Mouse (Mus musculus) frontal cortex, postnatal 25 days (tissue): ENCODE measurements at regions not wholly inside any gene's neighbourhood (a gene's known extent, or its start where the extent isn't known, plus 50 kb on each side); places are given as distances from the start of the nearest gene placed in this dataset.

Experiments used
- DNase-seq, 2 experiments: peaks; one replicate each; pipeline ENCODE4 v3.0.0; 2022; ENCODE audit warnings: low spot score in 2 of 2

- no peak for DNase-seq
Measured at GRCm38 (mm10) chrX:12219474-12219873, 59.3 kb upstream of the Bcor start.

- no peak for DNase-seq
Measured at GRCm38 (mm10) chrX:12224314-12224713, 64.2 kb upstream of the Bcor start.

- DNase-seq, result no peak
Measured at GRCm38 (mm10) chrX:12225116-12225891, 65.1 kb upstream of the Bcor start.

- no peak for DNase-seq
Measured at GRCm38 (mm10) chrX:12225892-12226206, 65.7 kb upstream of the Bcor start.

- no peak for DNase-seq
Measured at GRCm38 (mm10) chrX:12240505-12241011, 80.4 kb upstream of the Bcor start.

GRCm38 (mm10) chrX:12241751-12242150 lies 81.6 kb upstream of the Bcor start:
- no peak for DNase-seq

- no peak for DNase-seq
Measured at GRCm38 (mm10) chrX:12249071-12249470, 88.9 kb upstream of the Bcor start.

GRCm38 (mm10) chrX:12249911-12250310 lies 89.8 kb upstream of the Bcor start:
- no peak for DNase-seq

- peak in 1 of 2 experiments; percentile 16 for DNase-seq
Measured at GRCm38 (mm10) chrX:12251853-12252679, 91.9 kb upstream of the Bcor start.

- no peak for DNase-seq
Measured at GRCm38 (mm10) chrX:12252680-12253021, 92.5 kb upstream of the Bcor start.

GRCm38 (mm10) chrX:12256758-12257157 lies 96.6 kb upstream of the Bcor start:
- DNase-seq, result no peak

GRCm38 (mm10) chrX:12263834-12264233 lies 103.7 kb upstream of the Bcor start:
- DNase-seq, result no peak

- DNase-seq, result no peak
Measured at GRCm38 (mm10) chrX:12284741-12285140, 124.6 kb upstream of the Bcor start.

GRCm38 (mm10) chrX:12285141-12285540 lies 125.0 kb upstream of the Bcor start:
- no peak for DNase-seq

GRCm38 (mm10) chrX:12285976-12286909 lies 126.1 kb upstream of the Bcor start:
- DNase-seq, result no peak

- no peak for DNase-seq
Measured at GRCm38 (mm10) chrX:12286910-12287522, 126.9 kb upstream of the Bcor start.

- no peak for DNase-seq
Measured at GRCm38 (mm10) chrX:12287656-12288561, 127.8 kb upstream of the Bcor start.

- no peak for DNase-seq
Measured at GRCm38 (mm10) chrX:12288562-12289117, 128.5 kb upstream of the Bcor start.

GRCm38 (mm10) chrX:12293146-12293545 lies 133.0 kb upstream of the Bcor start:
- no peak for DNase-seq

GRCm38 (mm10) chrX:12294452-12294851 lies 134.3 kb upstream of the Bcor start:
- DNase-seq, result no peak
